Mouse (Mus musculus) thymus, adult 2 months (tissue): ENCODE data around the gene Msi2.

Source experiments
- CTCF ChIP-seq: fragments of 200-500 bp; IDR thresholded peaks from 2 replicates; pipeline ENCODE4 v1.5.1; 2012; ENCODE audit warnings: mild to moderate bottlenecking, control low read depth, low read length, moderate library complexity, borderline replicate concordance; ENCODE audit not compliant: control insufficient read depth, poor library complexity, insufficient read depth; ENCODE audit errors: extremely low read depth
- POLR2A ChIP-seq: fragments of 200-500 bp; IDR thresholded peaks from 2 replicates; pipeline ENCODE4 v1.6.1; 2012; ENCODE audit warnings: mild to moderate bottlenecking, low read length, control low read depth, moderate library complexity; ENCODE audit not compliant: control insufficient read depth, poor library complexity, insufficient read depth; ENCODE audit errors: extremely low read depth

DNA sequence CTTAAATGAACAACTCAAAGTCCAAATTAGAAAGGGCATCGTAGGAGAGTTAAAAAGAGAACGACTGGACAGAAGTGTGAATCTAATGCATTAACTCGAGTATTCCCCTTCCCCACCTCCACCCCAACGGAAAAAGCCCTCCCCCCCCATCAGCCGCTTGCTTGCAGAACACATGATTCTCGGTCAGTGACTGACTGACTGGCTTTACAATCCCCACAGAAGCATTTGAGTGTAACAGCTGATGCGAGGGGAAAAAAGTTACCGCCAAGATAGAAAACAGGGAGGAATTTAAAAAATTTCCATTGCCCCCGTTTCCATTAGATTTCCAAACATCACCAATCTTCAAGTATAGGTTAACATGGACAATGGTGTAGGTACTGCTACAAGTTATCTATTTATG is 4.8 kb downstream of the Msi2 start:
- TF ChIP-seq POLR2A (no peak), CTCF (no peak)
